Mouse (Mus musculus) CD4-positive, CD25-positive, alpha-beta regulatory T cell, adult 4 months (primary cell): Measurements from ENCODE around the gene Gm14410. TPM values are rescaled to one million over a fixed set of nuclear protein-coding genes. Genes with fewer than 3 reads are reported as not detected.
"Not testable (repeated sequence)": the region's sequence is repeated elsewhere in the genome, so short reads cannot be mapped to it uniquely, and the experiment has no call there.

ENCODE experiments used
- ATAC-seq: one replicate; pipeline ENCODE4 v1.8.0; 2017
- polyA plus RNA-seq, 2 experiments: library from polyadenylated mRNA; unstranded; fragments of 100-300 nt; shearing (Covaris generic); gene quantifications; one replicate each; pipeline ENCODE4 v1.2.1; 2017

The Gm14410 gene
- 10 to 100 TPM in 1 of 2 experiments, 1 to 10 TPM in 1; 6.1 to 15.9 TPM for polyA plus RNA-seq

DNA sequence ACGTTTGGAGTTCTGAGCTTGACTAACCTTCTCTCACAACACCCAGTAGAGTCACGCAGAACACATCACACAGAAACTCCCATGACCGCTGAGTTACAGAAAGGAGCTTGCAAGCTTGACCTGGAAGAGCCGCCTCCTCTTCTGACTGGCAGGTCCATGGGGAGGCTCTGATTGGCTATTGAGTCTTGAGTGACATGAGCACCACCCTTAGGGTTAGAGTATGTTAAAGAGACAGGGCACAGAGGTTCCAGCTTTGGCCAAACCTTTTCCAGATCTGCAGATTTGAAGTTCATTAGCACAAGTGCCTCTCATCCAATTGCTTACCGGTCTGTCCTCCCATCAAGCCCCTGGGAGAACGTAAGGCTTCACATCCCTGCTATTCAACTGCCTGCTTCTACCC, at the start of gene Gm14410:
Gene Gm14410 (minus strand): TSS at position 81 of the 400 bp plus-strand sequence.
- ATAC-seq, result not testable (repeated sequence)

DNA sequence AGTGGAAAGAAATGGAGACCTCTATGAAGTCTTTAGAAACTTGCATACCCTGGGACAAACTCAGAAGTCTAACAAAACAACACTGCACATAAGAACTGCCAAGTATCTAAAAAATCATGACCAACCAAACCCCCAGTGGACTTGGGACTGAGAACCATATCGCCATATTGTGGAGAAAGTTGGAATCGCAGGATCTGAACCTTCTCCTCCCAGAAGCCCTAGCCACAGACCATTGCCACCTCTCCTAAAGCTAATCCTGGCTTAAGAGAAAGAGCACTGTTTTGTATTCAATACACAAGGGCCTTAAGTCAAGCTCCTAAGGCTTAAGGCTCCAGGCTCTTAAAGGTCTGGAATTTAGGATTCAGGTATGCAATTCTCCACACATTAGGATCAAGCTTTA, 41.2 kb upstream of the Gm14410 start:
- not testable (repeated sequence) for ATAC-seq

DNA sequence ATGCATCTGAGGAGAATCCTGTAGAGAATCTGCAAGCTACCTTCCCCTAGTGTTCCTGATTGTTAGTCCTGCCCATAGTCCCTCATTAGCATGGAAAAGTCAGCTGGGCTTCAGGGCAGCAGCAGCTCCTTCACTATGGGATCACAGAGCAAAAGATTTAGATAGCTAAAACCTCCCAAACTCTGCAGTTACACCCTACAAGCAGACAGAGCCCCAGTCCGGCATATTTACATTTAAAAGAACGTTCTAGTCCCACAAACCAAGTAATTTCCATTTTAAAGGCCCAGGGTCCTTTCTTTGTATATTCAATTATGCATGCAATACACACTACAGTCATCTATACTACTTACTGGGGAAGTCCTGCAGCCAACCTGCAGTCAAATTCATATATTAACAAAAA, 24.2 kb upstream of the Gm14410 start:
- not testable (repeated sequence) for ATAC-seq

DNA sequence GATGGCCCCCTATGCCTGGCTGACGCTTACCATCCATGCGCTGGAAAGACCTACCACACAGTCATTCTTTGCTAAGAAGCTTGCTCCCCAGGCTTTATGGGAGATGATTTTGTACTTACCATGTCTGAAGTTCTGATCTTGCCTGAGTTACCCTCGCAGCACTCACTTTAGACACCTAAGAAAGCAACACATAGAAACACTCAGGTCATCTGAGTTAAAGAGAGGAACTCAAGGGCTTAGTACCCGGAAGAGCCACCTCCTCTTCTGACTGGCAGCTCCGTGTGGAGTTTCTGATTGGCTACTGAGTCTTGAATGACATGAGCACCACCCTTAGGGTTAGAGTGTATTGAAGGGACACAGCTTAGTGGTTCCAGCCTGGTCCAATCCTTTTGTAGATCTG, 33.5 kb downstream of the Gm14410 start:
- not testable (repeated sequence) for ATAC-seq

Other genes starting within 250 kb of the Gm14410 start
- gene Gm14419, start 205.5 kb downstream of the Gm14410 start, polyA plus RNA-seq, result 1 to 10 TPM in 1 of 2 experiments, under 1 TPM in 1; 0.47 to 2.7 TPM
- not detected for gene Gm14401, start 132.1 kb downstream of the Gm14410 start, polyA plus RNA-seq
- under 1 TPM in 1 of 2 experiments, not detected in 1; 0.54 TPM for gene Gm14409, start 60.6 kb upstream of the Gm14410 start, polyA plus RNA-seq
- not detected for gene Gm14412, start 117.9 kb upstream of the Gm14410 start, polyA plus RNA-seq
- not detected for gene Gm14418, start 191.9 kb upstream of the Gm14410 start, polyA plus RNA-seq